Mouse (Mus musculus): Measurements from ENCODE around the gene Grid2.

DNA sequence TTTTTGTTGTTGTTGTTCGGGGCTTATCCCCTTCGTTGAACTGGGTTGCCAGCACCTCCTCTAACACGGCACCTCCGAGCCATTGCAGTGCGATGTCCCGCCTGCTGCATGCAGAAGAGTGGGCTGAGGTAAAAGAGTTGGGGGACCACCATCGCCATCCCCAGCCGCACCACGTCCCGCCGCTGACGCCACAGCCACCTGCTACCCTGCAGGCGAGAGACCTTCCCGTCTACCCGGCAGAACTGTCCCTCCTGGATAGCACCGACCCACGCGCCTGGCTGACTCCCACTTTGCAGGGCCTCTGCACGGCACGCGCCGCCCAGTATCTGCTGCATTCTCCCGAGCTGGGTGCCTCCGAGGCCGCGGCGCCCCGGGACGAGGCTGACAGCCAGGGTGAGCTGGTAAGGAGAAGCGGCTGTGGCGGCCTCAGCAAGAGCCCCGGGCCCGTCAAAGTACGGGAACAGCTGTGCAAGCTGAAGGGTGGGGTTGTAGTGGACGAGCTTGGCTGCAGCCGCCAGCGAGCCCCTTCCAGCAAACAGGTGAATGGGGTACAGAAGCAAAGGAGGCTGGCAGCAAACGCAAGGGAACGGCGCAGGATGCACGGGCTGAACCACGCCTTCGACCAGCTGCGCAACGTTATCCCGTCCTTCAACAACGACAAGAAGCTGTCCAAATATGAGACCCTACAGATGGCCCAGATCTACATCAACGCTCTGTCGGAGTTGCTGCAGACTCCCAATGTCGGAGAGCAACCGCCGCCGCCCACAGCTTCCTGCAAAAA is 1473.7 kb downstream of the Grid2 start:
- TF ChIP-seq CTCF (conservative IDR thresholded peaks at IDR 0.05; ENCODE audit: low read length) (no peak), POU5F1 (IDR thresholded peaks at IDR 0.05; ENCODE audit: borderline replicate concordance, low read length) (no peak), NANOG (IDR thresholded peaks at IDR 0.05; ENCODE audit: borderline replicate concordance, low read length) (no peak)

All from E14TG2a.4 (cell line).